In genomic region chr1:74506471-74506881, GRCm38 (mm10) we compare ENCODE assay signal across 8 mouse cellular contexts. TPM values are rescaled to one million over a fixed set of nuclear protein-coding genes. Genes with fewer than 3 reads are reported as not detected.
A peak's percentile ranks its signal among the peaks of the same experiment; 100 is the strongest.
DNase-seq lines count a peak whose midpoint lies in the region; ATAC-seq and TF ChIP-seq lines count a peak whose summit lies in the region.

No protein-coding gene starts in this region.

- no peaks in the 10 kb centered on the region for H3K27me3 ChIP-seq in lung, embryonic 14.5 days (ENCODE audit: insufficient read depth, low read length)
- H3K27me3 ChIP-seq in embryonic facial prominence, embryonic 15.5 days: no peaks in the 10 kb centered on the region
- H3K27me3 ChIP-seq in hindbrain, embryonic 16.5 days (replicated peaks; ENCODE audit: control insufficient read depth, insufficient read depth, low read length): no peaks in the 10 kb centered on the region
- H3K27me3 ChIP-seq in lung, embryonic 15.5 days: no peaks in the 10 kb centered on the region

- TF ChIP-seq CTCF in lung, embryonic 14.5 days (IDR thresholded peaks at IDR 0.05; ENCODE audit: low read depth): no peak

- H3K9ac ChIP-seq in lung, embryonic 14.5 days: peak overlapping the region; percentile 93
- H3K9ac ChIP-seq in embryonic facial prominence, embryonic 15.5 days: peak overlapping the region; percentile 84
- H3K9ac ChIP-seq in hindbrain, embryonic 16.5 days (ENCODE audit: low read depth, low read length): peak overlapping the region; percentile 92
- H3K9ac ChIP-seq in lung, embryonic 15.5 days: peak overlapping the region; percentile 72

- peak; percentile 41; the same call in 1 of the 2 replicates for ATAC-seq in lung, embryonic 14.5 days (ENCODE audit: insufficient read depth)
- no peak; the same call in 1 of the 2 replicates for ATAC-seq in embryonic facial prominence, embryonic 15.5 days (ENCODE audit: insufficient number of reproducible peaks, low FRiP score, low TSS enrichment, low read depth)
- peak; percentile 28 for ATAC-seq in hindbrain, embryonic 16.5 days
- peak; percentile 16 for ATAC-seq in lung, embryonic 15.5 days (ENCODE audit: borderline replicate concordance, extremely low read depth, low FRiP score, low TSS enrichment)
- no peak for ATAC-seq in CD4-positive, CD25-positive, alpha-beta regulatory T cell, adult 4 months

- DNase-seq in lung, embryonic 14.5 days: peak; percentile 79
- DNase-seq in lung, postnatal 14 days: no peak
- peak; percentile 53 for DNase-seq in adipocyte (ENCODE audit: low spot score)
- DNase-seq in retina, postnatal 7 days (ENCODE audit: low read depth, low spot score): peak; percentile 37

- peak overlapping the region; percentile 96 for H3K4me3 ChIP-seq in lung, embryonic 14.5 days (ENCODE audit: low read depth, low read length)
- peak overlapping the region; percentile 92 for H3K4me3 ChIP-seq in embryonic facial prominence, embryonic 15.5 days (replicated peaks)
- peak overlapping the region; percentile 93 for H3K4me3 ChIP-seq in hindbrain, embryonic 16.5 days (ENCODE audit: low read length)
- peak overlapping the region; percentile 63 for H3K4me3 ChIP-seq in lung, embryonic 15.5 days

- H3K4me2 ChIP-seq in lung, embryonic 14.5 days: peak overlapping the region; percentile 86
- peak overlapping the region; percentile 77 for H3K4me2 ChIP-seq in embryonic facial prominence, embryonic 15.5 days (replicated peaks)
- peak overlapping the region; percentile 90 for H3K4me2 ChIP-seq in hindbrain, embryonic 16.5 days (ENCODE audit: low read length)
- peak overlapping the region; percentile 62 for H3K4me2 ChIP-seq in lung, embryonic 15.5 days

- H3K9me3 ChIP-seq in lung, embryonic 14.5 days (ENCODE audit: low read depth, low read length): no peaks in the 10 kb centered on the region
- H3K9me3 ChIP-seq in embryonic facial prominence, embryonic 15.5 days (replicated peaks): no peaks in the 10 kb centered on the region
- H3K9me3 ChIP-seq in hindbrain, embryonic 16.5 days (ENCODE audit: control insufficient read depth, low read length): no peaks in the 10 kb centered on the region
- H3K9me3 ChIP-seq in lung, embryonic 15.5 days: no peaks in the 10 kb centered on the region

- H3K36me3 ChIP-seq in lung, embryonic 14.5 days (ENCODE audit: insufficient read depth): peaks cover 12% of the 10 kb centered on the region; the same call in 1 of the 2 replicates
- H3K36me3 ChIP-seq in embryonic facial prominence, embryonic 15.5 days: no peaks in the 10 kb centered on the region
- H3K36me3 ChIP-seq in hindbrain, embryonic 16.5 days (ENCODE audit: control insufficient read depth, insufficient read depth, low read length): no peaks in the 10 kb centered on the region
- H3K36me3 ChIP-seq in lung, embryonic 15.5 days: peaks cover 3% of the 10 kb centered on the region; the same call in 1 of the 2 replicates

- H3K27ac ChIP-seq in lung, embryonic 14.5 days (ENCODE audit: low read depth): peak overlapping the region; percentile 93
- peak overlapping the region; percentile 84 for H3K27ac ChIP-seq in embryonic facial prominence, embryonic 15.5 days (replicated peaks)
- H3K27ac ChIP-seq in hindbrain, embryonic 16.5 days (ENCODE audit: low read depth, low read length): peak overlapping the region; percentile 89
- H3K27ac ChIP-seq in lung, embryonic 15.5 days: peak overlapping the region; percentile 89

- peaks cover 16% of the 10 kb centered on the region for H3K4me1 ChIP-seq in lung, embryonic 14.5 days (ENCODE audit: insufficient read depth)
- H3K4me1 ChIP-seq in embryonic facial prominence, embryonic 15.5 days: peaks cover 22% of the 10 kb centered on the region
- peaks cover 28% of the 10 kb centered on the region for H3K4me1 ChIP-seq in hindbrain, embryonic 16.5 days (ENCODE audit: control insufficient read depth, insufficient read depth, low read depth, low read length)
- peaks cover 28% of the 10 kb centered on the region for H3K4me1 ChIP-seq in lung, embryonic 15.5 days

- under 1% methylated on average over 34 of the region's 34 CpGs for WGBS in lung, embryonic 14.5 days
- WGBS in embryonic facial prominence, embryonic 15.5 days: 0% methylated on average over 34 of the region's 34 CpGs
- under 1% methylated on average over 33 of the region's 34 CpGs for WGBS in hindbrain, embryonic 16.5 days
- WGBS in lung, embryonic 15.5 days: under 1% methylated on average over 34 of the region's 34 CpGs

RNA-seq across cellular contexts. Expression of gene Cnot9, which starts 0.6 kb away (rescaled TPM):
- polyA plus RNA-seq in lung, embryonic 14.5 days (2014; fragmentation: Nextera tagmentation; extraction: Ambion mirVana): 85.4 and 87.6 TPM in 2 replicates
- polyA plus RNA-seq in embryonic facial prominence, embryonic 15.5 days (2015; fragmentation: Nextera tagmentation; extraction: Ambion mirVana): 55.7 and 59.7 TPM in 2 replicates
- polyA plus RNA-seq in hindbrain, embryonic 16.5 days (2015; fragmentation: Nextera tagmentation; extraction: Ambion mirVana): 39.7 and 47.0 TPM in 2 replicates
- polyA plus RNA-seq in lung, embryonic 15.5 days (2015; fragmentation: Nextera tagmentation; extraction: Ambion mirVana): 66.9 and 69.5 TPM in 2 replicates
- polyA plus RNA-seq in CD4-positive, CD25-positive, alpha-beta regulatory T cell, adult 4 months (2017; shearing (Covaris generic)): 10 to 100 TPM; 46.3 to 48.5 TPM

RNA-seq across cellular contexts. Expression of gene Plcd4, which starts 36.2 kb away (rescaled TPM):
- 0.45 and 0.68 TPM in 2 replicates for polyA plus RNA-seq in lung, embryonic 14.5 days (2014; fragmentation: Nextera tagmentation; extraction: Ambion mirVana)
- polyA plus RNA-seq in embryonic facial prominence, embryonic 15.5 days (2015; fragmentation: Nextera tagmentation; extraction: Ambion mirVana): 0.80 and 1.6 TPM in 2 replicates
- polyA plus RNA-seq in hindbrain, embryonic 16.5 days (2015; fragmentation: Nextera tagmentation; extraction: Ambion mirVana): 6.8 and 9.3 TPM in 2 replicates
- 0.68 and 0.80 TPM in 2 replicates for polyA plus RNA-seq in lung, embryonic 15.5 days (2015; fragmentation: Nextera tagmentation; extraction: Ambion mirVana)
- polyA plus RNA-seq in CD4-positive, CD25-positive, alpha-beta regulatory T cell, adult 4 months (2017; shearing (Covaris generic)): 1 to 10 TPM; 1.7 to 2.2 TPM

RNA-seq across cellular contexts. Expression of gene Usp37, which starts 37.6 kb away (rescaled TPM):
- polyA plus RNA-seq in lung, embryonic 14.5 days (2014; fragmentation: Nextera tagmentation; extraction: Ambion mirVana): 40.4 and 41.2 TPM in 2 replicates
- polyA plus RNA-seq in embryonic facial prominence, embryonic 15.5 days (2015; fragmentation: Nextera tagmentation; extraction: Ambion mirVana): 26.1 and 28.8 TPM in 2 replicates
- polyA plus RNA-seq in hindbrain, embryonic 16.5 days (2015; fragmentation: Nextera tagmentation; extraction: Ambion mirVana): 20.7 and 24.4 TPM in 2 replicates
- 30.9 and 31.0 TPM in 2 replicates for polyA plus RNA-seq in lung, embryonic 15.5 days (2015; fragmentation: Nextera tagmentation; extraction: Ambion mirVana)
- polyA plus RNA-seq in CD4-positive, CD25-positive, alpha-beta regulatory T cell, adult 4 months (2017; shearing (Covaris generic)): 10 to 100 TPM; 30.4 to 38.5 TPM

Comparison
In these comparisons a context has a peak if more than half of its experiments do, and no peak if none do; other contexts are left out.
1. ATAC-seq: peak in lung, embryonic 14.5 days (single experiment), hindbrain, embryonic 16.5 days (single experiment) and lung, embryonic 15.5 days (single experiment); none in embryonic facial prominence, embryonic 15.5 days (single experiment) and CD4-positive, CD25-positive, alpha-beta regulatory T cell, adult 4 months (single experiment).
2. Peak in every context shown above with its lines, with median percentiles within 50 percentile points of each other: H3K27ac ChIP-seq, H3K4me2 ChIP-seq, H3K4me3 ChIP-seq and H3K9ac ChIP-seq.